Mouse (Mus musculus) heart, postnatal 25 days (tissue): ENCODE data around the gene Cdc42ep5. TPM values are rescaled to one million over a fixed set of nuclear protein-coding genes. Genes with fewer than 3 reads are reported as not detected.

Source experiments
- DNase-seq: peaks from one replicate; pipeline ENCODE4 v3.0.0; 2022; ENCODE audit warnings: low spot score
- intact Hi-C: fragments of 180-260 bp; cut with DNase I; formaldehyde crosslinking; loops from one replicate; pipeline ENCODE4 v1.15.1; 2025
- total RNA-seq, 2 experiments: library from RNA; stranded (reverse); gene quantifications; 2 replicates each; pipeline ENCODE4 v1.2.3; 2021

The Cdc42ep5 gene
- total RNA-seq, 2 experiments from 2014 or later = 5.7 to 5.9 TPM

DNA sequence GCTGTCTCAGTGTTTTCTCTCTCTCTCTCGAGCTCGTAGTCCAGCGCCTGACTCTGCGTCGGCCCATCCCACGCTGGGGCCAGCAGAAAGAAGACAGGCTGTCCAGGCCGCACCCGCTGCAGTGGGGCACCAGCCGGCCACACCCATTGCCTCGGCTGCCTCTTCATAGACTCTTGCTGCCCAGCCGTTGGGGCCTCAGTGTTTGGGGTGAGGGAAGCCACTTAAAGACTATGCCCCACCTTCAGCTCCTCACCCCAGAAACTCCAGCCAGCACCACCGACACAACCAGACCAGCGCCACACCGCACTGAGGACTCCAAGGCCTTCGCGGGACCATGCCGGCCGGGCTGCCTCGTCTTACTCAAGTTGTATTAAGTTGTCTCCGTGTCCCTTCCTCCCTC is 17.3 kb downstream of the Cdc42ep5 start:
- intact Hi-C loops = loop anchor here (5.0 to 10.0 kb wide), 3 partner anchors 45 to 927 kb away; partner anchors contain the start of gene Ppp6r1
- no peak for DNase-seq

- DNase-seq = no peak
- intact Hi-C loops = loop anchor here (5.0 to 10.0 kb wide), 3 partner anchors 44 to 928 kb away; partner anchors contain the start of gene Ppp6r1
Measured at GRCm38 (mm10) chr7:4146241-4147180, 18.1 kb downstream of the Cdc42ep5 start.

DNA sequence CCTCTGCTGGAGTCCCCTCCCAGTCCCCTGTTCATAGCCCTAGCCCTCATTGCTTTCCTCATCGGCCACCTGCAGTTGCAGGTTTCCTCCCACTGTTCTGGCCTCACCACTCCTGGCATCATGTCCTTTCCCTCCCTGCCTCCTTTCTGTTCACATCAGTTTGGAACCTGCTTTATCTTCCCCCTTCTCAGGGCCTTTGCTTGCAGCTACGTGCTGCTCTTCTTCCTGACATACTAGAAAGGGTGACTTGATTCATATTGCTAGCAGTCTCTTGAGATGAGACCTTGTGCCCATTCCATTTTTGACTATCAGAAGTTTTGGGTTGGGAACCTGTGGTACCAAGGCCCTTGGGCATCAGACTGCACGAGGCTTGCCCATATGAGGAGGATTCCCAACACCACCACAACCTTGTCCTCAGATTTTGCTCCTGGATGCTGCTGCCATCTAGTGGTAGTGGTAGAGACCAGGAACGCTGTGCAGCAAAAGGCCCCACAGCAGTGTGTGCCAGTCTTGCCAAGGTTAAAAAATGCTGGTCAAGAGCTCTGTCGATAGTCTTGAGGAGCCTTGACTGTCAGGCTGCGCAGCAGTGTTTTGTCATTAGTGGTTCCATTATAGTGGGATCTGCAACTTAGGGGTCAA is 19.0 kb downstream of the Cdc42ep5 start:
- intact Hi-C loops = loop anchor here (5.0 to 10.0 kb wide), 3 partner anchors 43 to 929 kb away; partner anchors contain the start of gene Ppp6r1
- DNase-seq = no peak

- intact Hi-C loops = loop anchor here (5.0 to 10.0 kb wide), 3 partner anchors 43 to 930 kb away; partner anchors contain the start of gene Ppp6r1
- DNase-seq = no peak
Measured at GRCm38 (mm10) chr7:4144766-4145551, 19.7 kb downstream of the Cdc42ep5 start.

DNA sequence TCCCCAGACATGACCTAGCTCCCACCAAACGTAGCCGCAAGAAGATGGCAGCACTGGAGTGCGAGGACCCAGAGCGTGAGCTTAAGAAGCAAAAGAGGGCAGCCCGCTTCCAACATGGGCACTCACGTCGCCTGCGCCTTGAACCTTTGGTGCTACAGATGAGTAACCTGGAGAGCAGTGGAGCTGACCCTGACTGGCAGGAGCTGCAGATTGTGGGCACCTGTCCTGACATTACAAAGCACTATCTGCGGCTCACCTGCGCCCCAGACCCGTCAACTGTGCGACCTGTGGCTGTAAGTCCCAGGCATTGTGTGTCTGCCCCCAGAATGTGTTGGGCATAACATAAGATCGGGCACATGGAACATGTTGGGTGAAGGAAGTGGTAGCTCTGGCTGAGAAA is 20.6 kb downstream of the Cdc42ep5 start:
- intact Hi-C loops = loop anchor here (10.0 kb wide), 2 partner anchors 511 to 931 kb away; partner anchors contain the start of gene Ppp6r1
- no peak for DNase-seq

- intact Hi-C loops = loop anchor here (10.0 kb wide), 2 partner anchors 511 to 931 kb away; partner anchors contain the start of gene Ppp6r1
- DNase-seq = no peak
Measured at GRCm38 (mm10) chr7:4143506-4143905, 21.2 kb downstream of the Cdc42ep5 start.

DNA sequence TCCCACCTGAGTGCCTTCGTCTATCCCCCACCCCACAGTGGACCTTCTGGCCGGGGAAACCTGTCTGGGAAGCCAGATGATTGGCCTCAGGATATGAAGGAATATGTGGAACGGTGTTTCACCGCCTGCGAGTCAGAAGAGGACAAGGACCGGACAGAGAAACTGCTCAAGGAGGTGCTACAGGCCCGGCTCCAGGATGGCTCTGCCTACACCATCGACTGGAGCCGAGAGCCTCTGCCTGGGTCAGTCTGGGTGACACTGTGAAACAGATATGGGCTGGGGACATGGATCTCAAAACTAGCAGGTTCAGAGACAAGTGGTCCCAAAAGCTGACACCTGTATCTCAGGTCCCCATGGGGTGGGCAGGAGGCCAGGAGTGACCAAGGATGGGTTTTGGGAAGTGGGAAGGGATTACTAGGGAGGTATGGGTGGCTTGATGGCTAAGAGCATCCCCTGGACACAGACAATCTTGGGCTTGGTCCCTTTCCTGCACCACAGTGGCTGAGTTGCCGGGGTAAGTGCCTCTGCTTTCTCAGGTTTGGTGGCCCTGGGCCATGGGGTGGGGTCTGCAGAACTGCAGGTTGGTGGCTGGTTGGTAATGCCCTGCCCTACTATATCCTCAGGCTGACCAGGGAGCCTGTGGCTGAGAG is 21.7 kb downstream of the Cdc42ep5 start:
- intact Hi-C loops = loop anchor here (10.0 kb wide), 2 partner anchors 512 to 932 kb away; partner anchors contain the start of gene Ppp6r1
- DNase-seq = no peak

GRCm38 (mm10) chr7:4141648-4142325 is 22.9 kb downstream of the Cdc42ep5 start:
- no peak for DNase-seq
- intact Hi-C loops = loop anchor here (10.0 kb wide), 2 partner anchors 513 to 933 kb away; partner anchors contain the start of gene Ppp6r1

DNA sequence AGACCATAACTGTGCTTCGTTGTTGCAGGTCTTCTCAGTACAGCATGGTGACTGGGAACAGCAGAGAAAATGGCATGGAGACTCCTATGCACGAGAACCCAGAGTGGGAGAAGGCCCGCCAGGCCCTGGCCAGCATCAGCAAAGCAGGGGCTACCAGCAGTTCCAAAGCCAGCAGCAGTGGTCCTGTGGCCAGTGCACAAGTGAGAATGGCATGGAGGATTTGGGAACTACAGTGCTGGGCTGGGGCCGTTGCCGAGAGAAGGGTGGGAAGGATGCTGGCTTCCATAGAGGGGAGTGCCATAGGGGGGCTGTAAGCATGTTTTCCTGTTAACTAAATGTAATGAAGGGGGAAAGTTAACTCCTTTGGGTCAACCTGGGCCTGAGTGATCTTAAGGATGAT is 25.3 kb downstream of the Cdc42ep5 start:
- no peak for DNase-seq
- intact Hi-C loops = loop anchor here (10.0 kb wide), 1 partner anchor 365 kb away; the partner anchor contains the start of gene Ppp1r12c

- no peak for DNase-seq
- intact Hi-C loops = loop anchor here (10.0 kb wide), 1 partner anchor 366 kb away; the partner anchor contains the start of gene Ppp1r12c
Measured at GRCm38 (mm10) chr7:4138671-4139070, 26.0 kb downstream of the Cdc42ep5 start.

GRCm38 (mm10) chr7:4138181-4138580 is 26.5 kb downstream of the Cdc42ep5 start:
- intact Hi-C loops = loop anchor here (10.0 kb wide), 1 partner anchor 367 kb away; the partner anchor contains the start of gene Ppp1r12c
- no peak for DNase-seq

DNA sequence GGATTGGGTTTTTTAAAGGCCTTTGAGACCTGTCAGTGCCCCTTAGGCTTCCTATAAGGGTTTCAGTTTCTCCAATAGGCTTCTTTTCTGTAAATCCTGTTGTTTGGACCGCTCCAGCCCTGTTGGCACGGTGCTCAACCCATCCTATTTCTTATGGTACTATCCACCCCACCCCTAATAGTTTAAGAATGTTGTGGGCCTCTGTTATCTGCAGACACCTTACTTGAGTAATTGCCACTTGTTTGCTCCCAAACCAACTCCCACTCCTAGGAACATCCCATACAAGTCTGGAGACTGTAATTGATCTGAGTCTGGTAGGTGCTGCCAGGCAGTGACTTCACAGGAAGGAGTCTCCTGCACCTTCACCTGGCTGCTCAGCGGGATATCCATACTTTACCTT is 26.9 kb downstream of the Cdc42ep5 start:
- intact Hi-C loops = loop anchor here (10.0 kb wide), 1 partner anchor 367 kb away; the partner anchor contains the start of gene Ppp1r12c
- no peak for DNase-seq

DNA sequence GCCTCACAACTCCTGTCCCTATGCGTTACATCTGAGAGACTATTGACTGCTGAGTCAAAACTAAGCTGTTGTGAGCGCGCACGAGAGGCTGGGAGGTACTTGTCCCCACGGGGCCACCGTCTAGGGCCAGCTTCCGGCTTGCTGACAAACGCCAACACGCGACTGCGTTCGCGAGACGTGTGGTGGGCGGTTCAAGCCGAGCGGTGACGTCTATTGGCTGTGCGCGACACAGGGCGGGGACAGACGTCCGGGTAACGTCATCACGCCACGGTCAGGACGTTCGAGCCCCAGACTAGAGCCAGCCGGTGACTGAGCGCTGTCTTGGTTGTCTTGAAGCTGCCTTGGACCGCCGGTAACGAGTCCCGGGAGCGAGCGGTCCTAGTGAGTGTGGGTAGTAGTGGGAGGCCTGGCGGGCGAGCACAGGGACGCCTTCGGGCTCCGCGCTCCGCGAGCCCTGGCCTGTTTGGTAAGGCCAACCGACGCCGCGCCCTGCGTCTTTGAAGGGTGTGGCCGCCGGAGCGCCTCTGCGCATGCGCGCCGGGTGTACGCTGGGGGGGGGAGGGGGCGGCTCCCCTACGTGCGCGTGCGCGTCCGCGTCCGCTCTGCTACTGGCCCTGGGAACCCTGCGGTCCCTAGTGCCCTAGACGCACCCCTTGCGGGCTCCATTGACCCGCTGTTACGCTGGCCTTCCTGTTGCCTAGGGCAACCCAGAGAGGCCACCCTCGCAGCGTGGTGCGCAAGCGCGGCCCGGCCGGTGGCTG is 27.7 kb downstream of the Cdc42ep5 start, which contains the start of gene Leng8:
Leng8 (plus strand) TSS at position 269 of the 761 bp plus-strand sequence.
- DNase-seq = peak; percentile 99
- intact Hi-C loops = loop anchor here (10.0 kb wide), 1 partner anchor 368 kb away; the partner anchor contains the start of gene Ppp1r12c

DNA sequence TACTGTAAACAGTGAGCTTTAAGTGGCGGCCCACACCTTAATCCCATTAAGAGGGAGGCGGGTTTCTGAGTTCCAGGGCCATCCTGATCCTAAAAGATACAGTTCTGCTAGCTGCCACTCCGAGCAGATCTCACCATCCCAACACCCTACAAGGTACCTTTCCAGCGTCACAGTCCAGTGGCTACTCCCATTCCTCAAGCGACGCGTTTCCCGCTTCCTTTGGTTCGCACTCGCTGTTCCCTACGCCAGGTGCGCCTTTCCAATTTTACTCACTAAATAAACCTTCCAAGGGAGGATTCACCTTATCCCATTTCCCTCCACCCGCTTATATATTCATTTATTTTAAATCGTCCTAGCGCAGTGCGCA is 28.3 kb downstream of the Cdc42ep5 start:
- intact Hi-C loops = loop anchor here (10.0 kb wide), 1 partner anchor 368 kb away; the partner anchor contains the start of gene Ppp1r12c
- DNase-seq = no peak

DNA sequence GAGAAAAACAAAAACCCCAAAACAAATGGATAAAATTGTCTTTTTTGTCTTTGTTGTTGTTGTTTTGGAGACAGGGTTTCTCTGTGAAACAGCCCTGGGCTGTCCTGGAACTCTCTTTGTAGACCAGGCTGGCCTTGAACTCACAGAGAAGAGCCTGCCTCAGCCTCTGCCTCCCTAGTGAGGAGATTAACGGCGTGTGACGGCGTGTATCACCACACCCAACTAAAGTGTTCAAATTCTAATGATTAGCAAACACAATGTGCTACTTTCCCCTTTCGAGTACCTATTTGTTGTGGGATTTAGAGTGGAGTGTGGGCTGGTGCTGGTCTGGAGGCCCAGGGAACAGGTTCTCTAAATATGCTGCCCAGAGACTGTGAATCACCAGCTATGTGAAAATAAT is 29.7 kb downstream of the Cdc42ep5 start:
- intact Hi-C loops = loop anchor here (10.0 kb wide), 1 partner anchor 370 kb away; the partner anchor contains the start of gene Ppp1r12c
- no peak for DNase-seq

GRCm38 (mm10) chr7:4132998-4133397 is 31.7 kb downstream of the Cdc42ep5 start:
- intact Hi-C loops = loop anchor here (10.0 kb wide), 1 partner anchor 372 kb away; the partner anchor contains the start of gene Ppp1r12c
- no peak for DNase-seq

- intact Hi-C loops = loop anchor here (10.0 kb wide), 1 partner anchor 372 kb away; the partner anchor contains the start of gene Ppp1r12c
- no peak for DNase-seq
Measured at GRCm38 (mm10) chr7:4132581-4132980, 32.1 kb downstream of the Cdc42ep5 start.
